Mouse (Mus musculus) yolk sac, embryonic 10.5 days (tissue): ENCODE results near the gene Mvd.

ENCODE experiments used
- DNase-seq: peaks from one replicate; pipeline ENCODE4 v3.0.0-alpha.2; 2017; ENCODE audit warnings: low spot score

Mvd gene

DNA sequence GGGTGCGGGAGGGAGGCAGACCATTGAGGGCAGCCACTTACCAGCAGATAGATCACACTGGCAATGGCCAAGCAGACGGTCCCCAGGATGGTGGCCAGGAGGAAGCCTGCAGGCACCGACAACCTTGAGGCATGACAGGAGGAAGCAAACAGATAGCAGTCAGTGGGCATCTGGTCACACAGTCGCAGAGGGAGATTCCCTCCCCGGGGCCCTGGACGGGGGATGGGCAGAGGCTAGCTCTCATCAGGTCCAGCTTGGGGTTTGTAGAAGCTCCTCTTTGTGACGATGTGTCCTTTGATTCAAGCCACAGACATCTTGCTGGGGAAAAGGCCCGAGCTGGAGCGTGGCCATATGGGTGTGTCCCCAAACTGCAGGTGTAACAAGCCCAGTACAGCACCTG is 17.1 kb downstream of the Mvd start:
- no peak for DNase-seq

DNA sequence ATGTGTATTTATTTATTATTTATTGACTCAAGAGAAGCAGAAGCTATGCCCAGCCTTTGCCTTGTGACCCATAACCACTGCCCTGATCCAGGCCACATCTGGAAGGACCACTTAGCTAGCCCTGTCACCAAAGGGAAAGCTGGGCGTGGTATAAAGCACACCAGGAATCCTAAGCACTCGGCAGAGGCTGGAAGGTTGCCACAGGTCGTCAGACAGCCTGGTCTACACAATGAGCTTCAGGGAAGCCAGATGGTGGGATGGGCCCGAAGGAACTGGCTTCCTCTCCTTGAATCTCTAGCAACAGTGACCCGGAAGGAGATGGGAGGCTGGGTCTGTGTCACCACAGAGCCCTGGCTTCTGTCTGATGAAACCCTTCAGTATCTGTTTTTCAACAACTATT is 19.6 kb downstream of the Mvd start:
- no peak for DNase-seq

DNA sequence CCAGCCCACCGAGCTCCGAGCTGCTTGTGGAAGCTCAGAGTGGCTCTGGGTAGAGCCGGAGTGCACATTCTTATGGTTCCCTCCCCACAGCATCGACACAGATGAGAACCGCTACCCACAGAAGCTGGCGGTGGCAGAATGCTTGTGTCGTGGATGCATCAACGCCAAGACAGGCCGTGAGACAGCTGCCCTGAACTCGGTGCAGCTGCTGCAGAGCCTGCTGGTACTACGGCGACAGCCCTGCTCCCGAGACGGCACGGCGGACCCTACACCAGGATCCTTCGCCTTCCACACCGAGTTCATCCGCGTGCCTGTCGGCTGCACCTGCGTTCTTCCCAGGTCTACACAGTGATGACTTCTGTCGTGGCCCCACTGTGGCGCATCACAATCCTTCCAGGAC is 20.0 kb downstream of the Mvd start:
- DNase-seq = no peak

DNA sequence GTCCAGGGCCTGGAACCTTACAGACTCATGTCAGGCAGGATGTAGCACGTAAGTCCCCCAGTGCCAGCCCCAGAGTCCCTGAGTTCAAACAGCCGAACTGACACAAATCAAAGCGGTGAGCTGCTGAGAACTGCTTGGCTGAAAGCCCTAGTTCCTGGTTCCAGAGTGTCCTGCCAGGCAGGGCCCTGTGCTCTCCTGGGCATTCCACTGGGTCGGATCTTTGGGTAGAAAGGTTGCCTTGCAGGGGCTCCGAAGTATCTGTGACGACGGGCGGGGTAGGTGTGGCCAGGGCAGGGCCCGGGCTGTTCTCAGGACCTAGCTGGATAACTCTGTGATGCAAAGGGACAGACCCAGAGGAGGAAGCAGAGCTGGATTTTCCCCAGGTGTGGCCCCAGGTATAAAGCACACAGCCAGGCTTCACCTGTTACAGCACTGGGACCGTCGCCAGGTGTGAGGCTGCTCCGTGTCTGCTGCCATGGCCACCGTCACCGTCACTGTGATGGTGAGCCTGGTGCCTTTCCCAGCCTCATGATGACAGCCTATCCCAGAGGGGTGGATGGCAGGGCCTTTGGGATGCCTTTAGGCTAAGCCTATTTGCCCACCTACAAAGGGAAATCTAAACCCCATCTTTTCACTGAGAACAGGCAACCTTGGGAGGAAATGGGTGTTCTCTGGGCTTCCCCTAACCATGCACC is 21.7 kb downstream of the Mvd start, which contains the start of gene Il17c:
TSS of gene Il17c (plus strand) at position 645 of the 695 bp plus-strand sequence.
- DNase-seq = no peak

DNA sequence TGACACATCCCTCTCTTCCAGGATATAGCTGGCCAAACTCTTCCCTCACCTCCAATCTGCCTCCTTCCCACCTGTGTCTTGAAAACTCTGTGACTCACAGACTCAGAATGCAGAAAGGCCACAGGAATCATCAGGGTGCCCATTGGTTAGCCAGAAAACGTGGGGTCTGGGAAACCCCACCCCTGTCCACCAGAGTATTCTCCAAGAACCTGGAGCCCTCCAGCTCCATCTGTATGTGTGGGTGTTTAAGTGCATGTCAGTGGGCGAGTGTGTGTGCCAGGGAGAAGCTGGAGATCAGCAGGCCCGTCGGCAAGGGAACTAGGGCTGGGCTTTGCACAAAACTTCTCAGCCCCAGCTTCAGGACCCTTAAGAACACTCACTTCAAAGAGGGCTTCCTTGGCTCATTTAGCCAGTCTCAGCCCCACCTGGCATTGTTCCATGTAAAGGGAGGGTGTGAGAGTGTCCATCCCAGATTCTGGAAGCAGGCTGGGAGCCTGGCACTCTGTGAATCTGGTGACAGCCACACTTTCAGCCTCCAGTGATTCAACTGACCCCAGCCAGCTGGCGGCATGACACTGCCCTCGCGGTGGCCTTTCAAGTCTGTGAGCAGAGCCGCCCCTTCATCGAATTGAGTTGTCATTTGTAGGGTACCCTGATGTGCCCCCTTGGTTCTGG is 23.2 kb downstream of the Mvd start:
- no peak for DNase-seq

DNA sequence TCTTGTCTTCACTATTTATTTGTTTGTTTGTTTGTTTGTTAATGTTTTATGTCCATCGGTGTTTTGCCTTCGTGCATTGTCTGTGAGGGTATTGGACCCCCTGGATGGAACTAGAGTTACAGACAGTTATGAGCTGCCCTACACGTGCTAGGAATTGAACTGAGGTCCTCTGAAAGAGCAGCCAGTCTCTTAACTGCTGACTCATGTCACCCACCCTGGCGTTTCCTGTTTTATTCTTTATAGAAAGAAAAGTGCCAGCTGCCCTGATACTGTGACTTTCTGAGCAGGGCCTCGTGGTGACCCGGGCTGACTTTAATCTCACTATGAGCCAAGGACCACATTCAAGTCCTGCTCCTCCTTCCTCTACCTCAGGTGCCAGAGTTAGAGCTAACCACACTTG is 27.7 kb downstream of the Mvd start:
- DNase-seq = no peak

DNA sequence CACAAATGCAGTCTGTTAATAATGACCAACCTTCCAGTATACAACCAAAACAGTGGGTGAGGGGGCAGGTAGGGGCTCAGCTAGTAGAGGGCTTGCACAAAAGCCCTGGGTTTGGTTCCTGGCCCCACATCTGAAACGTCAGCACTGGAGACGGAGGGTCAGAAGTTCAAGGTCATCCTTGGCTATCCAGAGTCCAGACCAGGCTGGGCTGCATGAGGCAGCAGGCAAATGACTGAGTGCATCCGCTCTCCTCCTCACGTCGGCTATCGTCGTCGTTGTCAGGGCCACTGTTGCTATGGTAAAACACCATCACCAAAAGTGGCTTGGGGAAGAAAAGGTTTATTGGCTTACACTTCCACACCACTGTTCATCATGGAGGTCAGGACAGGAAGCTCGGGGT is 28.9 kb downstream of the Mvd start:
- DNase-seq = no peak

DNA sequence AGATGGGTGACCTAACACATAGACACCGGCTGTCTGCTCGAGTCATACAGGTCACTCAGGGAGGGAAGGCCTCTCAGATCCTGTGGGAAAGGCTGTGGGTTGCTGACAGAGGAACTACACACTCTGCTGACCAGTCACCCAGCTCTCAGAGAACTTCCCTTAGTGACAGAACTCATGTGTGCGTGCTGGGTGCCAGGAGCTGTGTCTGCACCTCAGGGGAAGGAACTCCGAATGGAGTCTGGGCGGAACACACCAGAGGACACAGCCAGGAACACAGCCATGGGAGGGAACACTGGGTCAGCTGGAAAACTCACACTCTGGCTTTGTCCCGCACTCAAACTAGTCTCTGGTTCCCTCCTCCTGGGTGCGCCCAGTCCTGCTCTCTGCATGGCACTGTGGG is 35.5 kb downstream of the Mvd start:
- DNase-seq = no peak

DNA sequence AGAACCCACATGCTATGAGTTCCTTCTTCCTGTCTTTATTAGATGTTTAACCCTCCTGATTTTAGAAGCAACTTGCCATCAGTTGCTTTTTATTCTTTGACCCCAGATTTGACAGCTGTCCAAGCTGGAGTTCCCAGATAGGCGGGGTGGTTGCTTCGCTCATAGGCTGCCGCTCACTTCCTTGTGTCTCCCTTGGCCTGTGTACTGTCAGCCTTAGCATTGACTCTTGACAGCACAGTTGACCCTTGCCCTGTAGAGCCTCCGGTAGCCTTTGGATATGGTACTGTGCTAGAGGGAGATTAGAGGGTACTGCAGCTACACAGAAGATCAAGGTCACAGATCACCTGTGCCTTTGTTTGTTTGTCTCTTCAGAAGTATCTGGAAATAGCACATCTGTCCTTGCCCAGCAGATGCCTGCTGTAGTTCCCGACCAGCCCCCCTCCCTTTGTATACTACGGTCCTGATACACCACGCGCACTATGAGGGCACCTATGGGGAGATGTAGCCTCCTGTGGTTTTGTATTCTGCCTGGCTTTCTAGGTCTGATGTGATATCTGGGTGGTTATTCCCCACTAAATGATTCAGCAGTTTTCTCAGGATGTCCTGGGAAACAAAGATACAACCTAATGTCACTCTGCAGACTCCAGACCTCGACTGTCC is 37.9 kb downstream of the Mvd start:
- peak; percentile 78 for DNase-seq

DNA sequence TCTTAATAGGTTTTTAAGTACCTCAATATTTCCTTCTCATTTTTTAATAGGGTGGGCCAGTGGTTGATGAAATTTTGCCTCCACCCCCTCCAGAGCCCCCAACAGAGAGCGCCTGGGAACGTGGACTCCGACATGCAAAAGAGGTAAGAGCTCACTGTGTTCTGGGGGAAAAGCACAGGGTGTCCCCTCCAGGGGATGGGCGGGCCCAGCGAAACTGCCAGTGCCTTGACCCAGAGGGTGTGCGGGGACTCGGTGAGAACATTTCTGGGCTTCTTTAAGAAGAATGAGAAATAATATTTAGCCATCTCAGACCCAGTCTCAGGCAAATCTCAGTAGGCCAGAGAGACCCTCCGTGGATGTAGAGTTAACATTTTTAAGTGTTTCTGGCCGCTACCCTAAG is 45.0 kb downstream of the Mvd start:
- DNase-seq = no peak

DNA sequence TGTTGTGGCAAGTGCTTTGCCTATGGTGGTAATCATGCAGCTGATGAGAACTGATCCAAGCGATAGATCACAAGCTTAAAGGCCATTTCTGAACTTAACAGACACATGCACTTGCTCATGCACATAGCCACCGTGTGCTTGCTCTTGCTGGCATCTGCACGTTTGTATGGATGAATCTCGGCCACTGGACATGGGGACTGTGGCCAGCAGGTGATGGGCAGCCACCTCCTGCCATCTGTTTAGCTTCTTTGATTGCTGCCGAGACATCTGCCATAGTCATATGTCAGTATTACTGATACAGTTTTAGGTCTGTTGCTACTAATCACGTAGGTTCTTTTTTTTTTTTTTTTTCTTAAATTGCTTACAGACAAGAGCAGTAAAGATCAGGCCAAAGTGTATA is 47.9 kb downstream of the Mvd start:
- no peak for DNase-seq

DNA sequence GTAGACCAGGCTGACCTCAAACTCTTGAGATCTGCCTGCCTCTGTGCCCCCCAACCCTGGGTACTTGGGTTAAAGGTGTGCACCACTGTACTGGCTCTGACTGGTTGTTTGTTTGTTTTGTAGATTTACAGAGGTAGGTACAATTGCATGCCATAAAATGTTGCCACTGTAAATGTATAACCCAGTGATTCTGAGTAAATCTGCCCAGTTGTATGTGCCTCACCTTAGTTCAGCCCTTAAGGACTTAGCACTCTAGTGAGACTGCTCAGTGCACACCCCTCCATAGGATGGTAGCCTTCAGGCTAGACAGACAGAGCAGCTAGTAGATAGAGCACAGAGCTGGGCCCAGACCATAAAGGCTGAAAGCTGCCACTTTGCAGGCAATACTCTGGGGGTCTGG is 49.5 kb downstream of the Mvd start:
- no peak for DNase-seq

DNA sequence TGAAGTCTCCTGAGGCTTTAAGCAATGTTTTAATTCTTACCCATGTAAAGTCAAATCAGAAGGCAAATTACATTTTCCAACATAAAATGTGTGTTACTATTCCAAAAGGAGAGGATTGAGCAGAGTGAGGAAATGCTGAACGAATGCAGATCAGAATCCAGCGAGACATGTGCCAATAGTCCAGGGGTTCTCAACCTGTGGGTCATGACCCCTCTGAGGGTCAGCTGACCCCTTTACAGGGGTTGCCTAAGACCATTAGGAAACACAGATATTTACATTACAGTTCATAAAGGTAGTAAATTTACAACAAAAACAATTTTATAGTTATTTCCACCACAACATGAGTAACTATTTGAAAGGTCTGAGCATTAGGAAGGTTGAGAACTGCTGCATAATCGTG is 52.5 kb downstream of the Mvd start:
- no peak for DNase-seq

DNA sequence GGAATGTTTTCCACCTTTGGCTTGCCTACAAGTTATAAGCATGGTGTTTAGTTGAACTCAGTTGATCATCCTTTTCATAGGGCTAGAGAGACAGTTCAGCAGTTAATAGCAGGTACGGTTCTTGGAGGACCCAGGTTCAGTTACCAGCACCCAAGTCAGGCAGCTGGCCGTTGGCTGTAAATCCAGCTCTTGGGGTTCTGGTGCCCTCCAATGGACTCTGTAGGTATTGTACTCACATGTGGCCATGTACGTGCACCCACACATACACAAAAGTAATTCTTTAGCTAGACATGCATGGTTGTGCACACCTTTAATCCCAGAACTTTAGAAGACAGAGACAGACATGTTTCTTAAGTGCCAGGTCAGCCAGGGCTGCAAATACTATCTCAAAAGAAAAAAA is 53.9 kb downstream of the Mvd start:
- no peak for DNase-seq
